Mouse (Mus musculus) spleen, adult 12 weeks (tissue): ENCODE results near the gene Gnas.
"Not testable (repeated sequence)": the region's sequence is repeated elsewhere in the genome, so short reads cannot be mapped to it uniquely, and the experiment has no call there.

ENCODE experiments used
- DNase-seq: peaks from one replicate; pipeline ENCODE4 v3.0.0; 2022; ENCODE audit warnings: low spot score

The Gnas gene

DNA sequence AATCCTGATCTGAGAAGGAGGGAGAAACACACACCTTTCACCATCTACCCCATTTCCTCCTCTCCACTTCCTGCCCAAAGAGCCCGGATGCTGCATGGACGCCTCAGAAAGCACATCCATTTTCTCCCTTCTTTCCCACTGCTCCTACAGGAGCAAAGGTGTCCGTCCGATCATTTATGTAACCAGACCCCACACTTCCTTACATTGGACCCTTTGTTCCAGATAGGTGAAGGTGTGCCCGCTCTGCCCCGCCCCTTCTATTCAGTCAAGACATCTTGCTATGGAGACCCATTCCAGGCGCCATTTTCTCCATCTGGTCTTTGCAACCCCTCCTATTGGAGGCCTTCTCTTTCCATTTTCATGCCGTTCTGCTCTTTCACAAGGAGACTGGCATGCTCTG is 10.3 kb downstream of the Gnas start:
- no peak for DNase-seq

DNA sequence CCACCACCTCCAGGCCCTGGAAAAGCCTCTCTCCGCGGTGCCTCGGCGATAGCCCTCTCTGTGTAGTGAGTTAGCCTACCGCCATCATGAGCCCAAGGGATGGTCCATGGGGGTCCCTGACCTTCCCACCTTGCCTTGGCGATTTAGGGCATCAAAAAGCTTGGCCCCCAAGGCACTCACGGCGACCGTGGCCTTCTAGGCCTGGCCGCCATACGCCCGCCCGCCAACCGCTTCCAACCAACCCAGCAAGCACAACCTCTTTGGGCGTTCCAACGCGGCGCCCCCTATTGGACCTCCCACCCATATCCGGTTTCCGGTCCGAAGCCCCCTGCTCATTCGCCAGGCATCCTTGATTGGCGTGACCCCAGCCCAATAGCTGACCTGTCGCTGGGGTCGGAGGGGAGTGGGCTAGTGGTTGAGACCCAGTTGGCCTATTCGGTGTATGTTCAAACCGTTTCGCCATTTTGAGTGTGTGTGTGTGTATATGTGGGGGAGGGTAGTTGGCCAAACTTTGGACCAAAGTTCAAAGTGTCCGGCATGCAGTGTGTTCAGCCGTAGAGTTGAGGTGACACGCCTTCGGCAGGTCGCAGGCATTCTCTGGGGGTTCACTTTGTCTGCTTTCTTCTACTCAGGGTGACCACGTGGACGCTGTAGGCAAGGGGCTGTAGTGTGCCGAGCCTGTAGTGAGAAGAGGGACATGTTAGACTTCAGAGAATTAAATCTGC is 11.2 kb downstream of the Gnas start:
- peak; percentile 45 for DNase-seq

DNA sequence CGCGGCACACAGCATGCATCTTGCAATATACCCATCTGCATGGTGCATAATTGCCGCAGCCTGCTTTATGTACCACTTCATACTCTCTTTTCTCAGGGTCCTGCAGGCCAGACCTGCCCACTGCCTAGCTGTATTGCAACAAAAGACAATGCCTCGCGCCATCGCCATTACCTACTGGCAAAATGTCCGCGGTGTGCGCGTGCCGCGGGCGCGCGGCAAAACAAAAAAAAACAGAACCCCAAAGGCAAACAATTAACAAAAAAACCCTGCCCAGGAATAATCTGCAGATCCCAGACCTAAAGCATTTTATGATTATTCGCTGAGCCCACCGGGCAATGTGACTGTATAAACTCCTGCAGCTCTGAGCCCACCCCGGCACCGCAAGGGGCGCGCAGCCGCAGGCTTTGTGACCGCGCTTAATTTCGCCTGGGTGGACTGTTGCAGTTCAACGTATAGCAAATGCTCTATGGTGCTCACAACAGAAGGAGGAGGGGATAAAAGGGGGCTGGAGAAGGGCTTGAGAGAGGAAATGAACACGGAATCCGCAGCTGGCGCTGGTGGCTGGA is 11.9 kb downstream of the Gnas start:
- no peak for DNase-seq

DNA sequence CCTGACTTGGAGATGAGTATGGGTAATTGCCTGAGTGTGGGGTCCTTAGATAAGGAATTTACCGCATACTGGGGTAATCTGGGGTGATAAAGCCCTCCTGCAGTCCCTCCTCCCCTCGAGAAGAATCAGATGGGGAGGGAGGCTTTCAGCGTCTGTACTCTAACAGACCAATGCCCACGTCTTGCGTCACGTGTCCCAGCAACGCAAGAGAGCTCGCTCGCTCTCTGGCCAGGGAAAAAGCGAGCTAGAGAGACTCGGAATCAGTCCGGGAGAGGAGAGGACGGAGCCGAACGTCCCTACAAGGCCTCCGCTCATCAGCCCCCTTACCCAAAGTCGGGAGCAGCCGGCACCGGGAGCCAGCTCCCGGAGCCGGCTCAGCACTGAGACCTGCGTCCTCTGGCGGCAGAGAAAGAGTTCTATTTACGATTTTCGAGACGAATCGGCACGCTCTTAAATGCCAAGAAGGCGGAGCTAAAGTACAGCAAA is 13.0 kb downstream of the Gnas start:
- no peak for DNase-seq

DNA sequence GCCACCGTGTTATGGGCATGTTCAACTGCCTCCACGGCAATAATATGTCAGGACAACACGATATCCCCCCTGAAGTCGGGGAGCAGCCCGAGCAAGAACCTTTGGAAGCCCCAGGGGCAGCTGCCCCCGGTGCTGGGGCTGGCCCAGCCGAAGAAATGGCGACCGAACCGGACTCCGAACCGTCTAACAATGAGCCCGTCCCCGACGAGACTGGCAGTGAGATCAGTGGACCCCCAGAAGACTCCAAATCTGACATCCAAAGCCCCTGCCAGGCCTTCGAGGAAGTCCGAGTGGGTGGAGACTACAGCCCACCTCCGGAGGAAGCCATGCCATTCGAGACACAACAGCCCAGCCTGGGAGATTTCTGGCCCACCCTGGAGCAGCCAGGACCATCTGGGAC is 13.7 kb downstream of the Gnas start:
- DNase-seq, result no peak

DNA sequence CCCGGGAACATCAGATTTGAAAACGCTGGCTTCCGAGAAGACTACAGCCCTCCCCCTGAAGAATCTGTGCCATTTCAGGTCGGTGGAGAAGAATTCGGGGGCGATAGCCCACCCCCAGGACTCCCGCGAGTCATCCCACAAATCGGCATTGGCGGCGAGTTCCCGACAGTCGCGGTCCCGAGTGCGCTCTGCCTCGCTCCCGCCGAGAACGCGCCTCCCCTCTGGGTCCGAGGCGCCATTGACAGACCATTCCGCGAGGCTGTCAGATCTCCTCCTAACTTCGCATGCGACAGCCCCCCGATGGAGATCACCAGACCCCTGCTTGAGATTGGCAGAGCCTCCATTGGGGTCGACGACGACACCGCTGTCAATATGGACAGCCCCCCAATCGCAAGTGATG is 14.4 kb downstream of the Gnas start:
- DNase-seq, result no peak

DNA sequence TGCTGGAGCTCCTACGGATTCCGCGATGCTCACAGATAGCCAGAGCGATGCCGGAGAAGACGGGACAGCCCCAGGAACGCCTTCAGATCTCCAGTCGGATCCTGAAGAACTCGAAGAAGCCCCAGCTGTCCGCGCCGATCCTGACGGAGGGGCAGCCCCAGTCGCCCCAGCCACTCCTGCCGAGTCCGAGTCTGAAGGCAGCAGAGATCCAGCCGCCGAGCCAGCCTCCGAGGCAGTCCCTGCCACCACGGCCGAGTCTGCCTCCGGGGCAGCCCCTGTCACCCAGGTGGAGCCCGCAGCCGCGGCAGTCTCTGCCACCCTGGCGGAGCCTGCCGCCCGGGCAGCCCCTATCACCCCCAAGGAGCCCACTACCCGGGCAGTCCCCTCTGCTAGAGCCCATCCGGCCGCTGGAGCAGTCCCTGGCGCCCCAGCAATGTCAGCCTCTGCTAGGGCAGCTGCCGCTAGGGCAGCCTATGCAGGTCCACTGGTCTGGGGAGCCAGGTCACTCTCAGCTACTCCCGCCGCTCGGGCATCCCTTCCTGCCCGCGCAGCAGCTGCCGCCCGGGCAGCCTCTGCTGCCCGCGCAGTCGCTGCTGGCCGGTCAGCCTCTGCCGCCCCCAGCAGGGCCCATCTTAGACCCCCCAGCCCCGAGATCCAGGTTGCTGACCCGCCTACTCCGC is 15.1 kb downstream of the Gnas start:
- no peak for DNase-seq

DNA sequence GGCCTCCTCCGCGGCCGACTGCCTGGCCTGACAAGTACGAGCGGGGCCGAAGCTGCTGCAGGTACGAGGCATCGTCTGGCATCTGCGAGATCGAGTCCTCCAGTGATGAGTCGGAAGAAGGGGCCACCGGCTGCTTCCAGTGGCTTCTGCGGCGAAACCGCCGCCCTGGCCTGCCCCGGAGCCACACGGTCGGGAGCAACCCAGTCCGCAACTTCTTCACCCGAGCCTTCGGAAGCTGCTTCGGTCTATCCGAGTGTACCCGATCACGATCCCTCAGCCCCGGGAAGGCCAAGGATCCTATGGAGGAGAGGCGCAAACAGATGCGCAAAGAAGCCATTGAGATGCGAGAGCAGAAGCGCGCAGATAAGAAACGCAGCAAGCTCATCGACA is 15.6 kb downstream of the Gnas start:
- no peak for DNase-seq

DNA sequence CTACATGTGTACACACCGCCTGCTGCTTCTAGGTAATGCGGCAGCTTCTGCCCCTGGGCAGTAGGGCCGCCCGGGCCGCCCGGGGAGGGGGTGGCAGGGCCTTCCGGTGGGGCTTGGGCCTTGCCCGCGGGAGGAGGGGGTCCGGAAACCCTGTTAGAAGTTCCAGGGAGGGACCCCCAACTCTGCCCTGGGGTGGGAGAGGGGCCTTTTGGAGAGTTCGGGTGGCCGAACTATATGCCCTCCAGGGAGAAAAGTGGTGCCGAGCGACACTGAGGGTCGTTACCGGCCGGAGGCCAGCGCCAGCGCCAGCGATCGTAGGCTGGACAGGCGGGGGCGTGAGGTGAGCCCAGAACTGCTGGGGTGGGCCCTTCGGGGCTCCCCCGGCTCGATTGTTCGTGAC is 16.1 kb downstream of the Gnas start:
- no peak for DNase-seq

DNA sequence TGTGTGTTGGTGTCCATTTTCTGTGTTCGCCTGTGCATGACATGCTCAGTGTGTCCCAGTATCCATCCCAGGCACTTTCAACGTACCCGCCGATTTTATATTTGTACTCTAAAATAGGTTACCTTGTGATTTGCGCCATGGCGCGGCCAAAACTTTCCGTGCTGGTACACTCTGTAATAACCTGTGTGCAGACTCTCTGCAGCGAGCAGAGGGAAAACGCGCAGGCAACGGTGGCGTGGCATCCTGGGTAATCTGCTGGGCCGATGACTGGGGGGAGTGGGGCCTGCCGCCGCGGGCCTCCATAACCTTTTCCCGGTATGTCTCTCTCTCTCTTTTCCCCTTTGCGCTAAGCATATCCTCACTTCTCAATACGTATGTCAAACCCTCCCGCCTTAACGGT is 16.5 kb downstream of the Gnas start:
- no peak for DNase-seq

DNA sequence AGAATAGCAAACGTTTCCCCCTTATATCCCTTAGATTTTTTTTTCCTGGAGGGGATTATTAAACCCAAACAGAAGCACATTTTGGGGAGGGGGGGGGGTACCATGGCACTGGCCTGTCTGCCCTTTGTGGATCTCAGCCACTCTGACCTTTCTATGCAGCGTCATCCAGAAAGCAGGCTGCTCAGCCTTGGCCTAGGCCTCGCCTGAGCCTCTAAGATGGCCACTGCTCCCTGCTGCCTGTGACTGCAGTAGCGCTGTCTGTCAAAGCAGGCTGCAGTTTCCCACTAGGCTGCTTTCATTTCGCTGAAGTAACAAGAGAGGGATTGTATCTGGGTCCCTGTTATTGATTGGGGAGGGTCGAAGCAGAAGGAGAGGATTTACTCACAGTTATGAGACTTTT is 18.4 kb downstream of the Gnas start:
- no peak for DNase-seq

DNA sequence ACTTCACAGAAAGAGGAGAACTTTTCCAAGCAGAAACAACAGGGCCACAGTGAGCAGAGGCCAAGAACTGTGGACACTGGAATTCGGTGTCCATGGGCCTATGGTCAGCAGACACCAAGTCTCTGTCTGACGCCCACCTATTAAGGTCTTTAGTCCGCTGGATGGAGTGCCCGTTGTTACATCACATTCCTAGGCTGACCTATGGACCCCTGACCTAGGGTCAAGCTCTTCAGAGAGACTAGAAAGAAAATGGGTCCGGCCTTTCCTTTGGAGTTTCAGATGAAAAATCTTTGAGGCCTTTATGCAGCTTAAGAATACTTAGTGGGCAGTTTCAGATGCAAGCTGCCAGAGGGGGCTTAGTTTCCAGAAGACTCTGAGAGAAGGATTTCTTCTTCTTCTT is 21.5 kb downstream of the Gnas start:
- DNase-seq, result no peak

DNA sequence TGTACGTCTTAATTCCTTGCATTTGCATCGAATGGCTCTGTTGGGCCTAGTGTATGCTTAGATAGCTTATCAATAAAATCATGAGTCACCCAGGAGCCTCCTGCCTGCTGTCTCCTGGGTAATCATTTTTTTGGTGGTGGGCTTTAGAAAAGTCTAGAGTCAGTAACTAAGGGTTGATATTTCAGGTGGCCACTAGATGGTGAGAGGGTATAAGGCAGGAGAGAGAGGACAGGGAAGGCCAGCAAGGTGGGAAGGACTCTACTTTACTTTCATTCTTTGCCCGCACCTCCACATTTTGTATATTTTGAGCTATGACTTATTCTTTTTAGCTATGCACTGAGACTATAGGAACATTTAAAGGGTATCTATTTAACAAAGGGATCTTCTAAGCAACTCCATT is 23.8 kb downstream of the Gnas start:
- DNase-seq, result no peak

DNA sequence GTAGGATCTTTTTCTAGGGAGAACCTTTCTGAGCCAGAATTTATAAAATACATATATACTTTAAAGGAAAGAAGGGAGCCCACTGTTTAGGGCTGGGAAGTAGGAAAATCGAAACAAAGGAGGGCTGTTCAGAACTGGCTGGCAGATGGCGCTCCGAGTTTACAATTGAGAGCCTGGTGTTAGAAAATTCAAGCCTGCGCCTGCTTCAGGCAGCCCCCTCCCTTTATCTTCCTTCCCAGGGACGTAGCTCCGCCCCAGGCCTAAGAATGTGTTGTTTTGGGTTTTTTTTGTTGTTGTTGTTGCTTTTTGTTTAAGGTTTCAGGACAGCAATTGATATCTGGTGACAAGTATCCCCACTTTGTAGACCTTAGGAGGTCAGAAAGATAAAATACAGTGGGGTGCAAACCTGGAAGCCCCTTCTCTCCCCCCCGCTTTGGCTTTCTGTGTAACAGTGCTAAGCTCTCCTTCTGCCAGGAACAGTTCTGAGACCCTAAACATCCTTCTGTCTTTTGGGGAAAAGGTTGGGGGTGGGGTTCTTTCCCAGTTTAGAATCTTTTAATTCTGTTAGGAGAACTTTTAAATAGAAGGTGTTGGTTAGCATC is 26.9 kb downstream of the Gnas start:
- DNase-seq, result no peak

DNA sequence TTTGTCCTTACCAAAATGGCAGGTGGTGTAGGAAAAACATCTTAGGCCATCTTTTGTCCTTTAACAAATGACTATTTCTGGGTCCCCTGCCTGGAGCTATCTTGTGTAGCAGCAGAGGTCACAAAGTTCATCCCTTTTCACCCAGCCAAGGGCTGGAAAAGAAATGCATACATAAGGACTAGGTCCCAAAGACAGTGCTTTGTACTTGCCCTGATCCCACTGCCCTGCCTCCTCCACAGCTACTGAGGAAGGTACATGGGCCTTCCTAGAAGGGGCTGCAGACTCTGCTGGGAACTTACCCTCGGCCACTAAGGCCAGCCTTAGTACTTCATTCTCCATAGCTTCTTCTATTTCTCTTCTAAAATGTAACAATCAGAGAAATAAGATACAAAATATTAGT is 27.5 kb downstream of the Gnas start:
- DNase-seq, result no peak

DNA sequence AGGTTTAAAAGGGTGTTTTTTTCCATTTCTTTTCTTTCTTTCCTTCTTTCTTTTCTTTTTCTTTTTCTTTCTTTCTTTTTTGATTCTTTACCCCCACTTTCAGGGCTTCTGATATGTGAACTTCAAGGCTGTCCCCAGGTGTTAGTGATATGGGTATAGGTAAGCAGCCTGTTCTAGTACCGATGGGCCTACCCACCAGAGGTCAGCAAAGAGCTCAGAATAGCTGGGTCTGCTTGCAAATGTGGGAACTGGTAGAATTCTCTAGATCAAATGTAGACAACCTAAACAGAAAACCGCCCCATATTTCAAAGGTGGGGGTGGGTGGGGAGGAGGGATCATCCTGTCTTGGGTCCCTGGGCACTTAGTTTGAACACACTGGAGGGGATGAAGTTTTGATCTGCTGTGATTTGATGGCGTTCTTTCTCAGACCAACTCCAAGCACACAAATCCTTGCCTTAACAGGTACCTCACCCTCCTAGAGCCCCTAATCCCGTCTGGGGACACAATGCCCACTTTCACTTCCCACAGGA is 28.1 kb downstream of the Gnas start:
- DNase-seq, result peak; percentile 52

DNA sequence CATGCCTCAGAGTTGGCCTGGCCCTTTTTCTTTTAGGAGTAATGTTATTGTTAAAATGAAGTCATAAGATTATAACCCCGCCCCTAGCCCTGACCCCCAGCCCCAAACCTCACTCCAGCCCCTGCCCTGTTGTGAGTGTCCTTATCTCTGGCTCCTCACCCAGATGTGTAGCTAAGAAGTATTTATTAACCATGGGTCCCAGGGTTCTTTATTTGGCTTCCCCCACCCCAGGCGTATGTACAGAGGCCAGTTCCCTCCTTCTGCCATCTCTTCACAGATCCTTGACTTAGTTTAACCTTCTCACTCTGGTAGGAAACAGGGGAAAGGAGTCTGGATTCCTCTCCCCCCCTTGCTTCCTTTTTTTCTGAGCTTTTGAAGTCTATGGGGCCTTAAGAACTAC is 28.5 kb downstream of the Gnas start:
- DNase-seq, result no peak

DNA sequence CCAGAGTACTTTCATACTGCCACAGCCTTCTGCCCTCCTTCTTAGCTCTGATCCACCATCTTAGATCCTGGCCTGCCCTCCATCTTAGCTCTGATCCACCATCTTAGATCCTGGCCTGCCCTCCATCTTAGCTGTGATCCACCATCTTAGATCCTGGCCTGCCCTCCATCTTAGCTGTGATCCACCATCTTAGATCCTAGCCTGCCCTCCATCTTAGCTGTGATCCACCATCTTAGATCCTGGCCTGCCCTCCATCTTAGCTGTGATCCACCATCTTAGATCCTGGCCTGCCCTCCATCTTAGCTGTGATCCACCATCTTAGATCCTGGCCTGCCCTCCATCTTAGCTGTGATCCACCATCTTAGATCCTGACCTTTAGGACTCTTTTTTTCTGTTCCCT is 31.3 kb downstream of the Gnas start:
- not testable (repeated sequence) for DNase-seq

DNA sequence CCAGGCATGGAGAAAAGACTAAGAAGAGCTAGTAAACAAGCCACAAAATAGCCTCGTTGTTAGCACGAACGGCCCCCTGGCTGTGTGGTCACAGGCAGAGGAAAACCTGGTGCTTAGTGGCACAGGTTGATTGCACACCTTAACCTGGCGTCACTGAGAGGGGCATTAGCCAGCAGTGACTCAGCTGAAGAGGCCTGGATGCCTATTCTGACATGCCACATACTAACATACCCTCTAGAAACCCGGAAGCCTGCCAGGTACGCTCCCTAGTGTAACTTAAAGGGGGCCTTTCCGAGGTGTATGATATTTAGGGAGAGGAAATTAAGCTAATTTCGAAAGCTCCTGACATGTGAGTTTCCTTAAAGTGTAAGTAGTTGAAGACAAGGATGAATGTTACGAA is 32.5 kb downstream of the Gnas start:
- DNase-seq, result no peak

DNA sequence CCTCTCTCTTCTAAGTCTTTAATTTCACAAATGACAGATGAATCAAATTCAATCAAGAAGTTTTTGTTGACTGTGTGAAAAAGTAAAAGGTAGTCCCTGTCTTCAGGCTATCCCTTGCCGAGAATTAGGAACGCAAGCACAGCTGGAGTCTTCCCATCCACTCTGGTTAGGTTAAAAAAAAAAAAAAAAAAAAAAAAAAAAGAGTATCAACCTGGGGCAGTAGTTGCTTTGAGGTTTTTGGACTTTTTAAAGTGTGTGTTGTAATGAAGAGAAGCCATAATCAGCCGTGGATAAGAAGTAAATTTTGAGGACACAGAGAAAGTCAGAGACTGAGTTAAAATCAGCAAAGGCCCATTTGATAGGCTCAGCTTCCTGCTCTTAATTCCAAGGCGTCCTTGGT is 41.9 kb downstream of the Gnas start:
- no peak for DNase-seq

DNA sequence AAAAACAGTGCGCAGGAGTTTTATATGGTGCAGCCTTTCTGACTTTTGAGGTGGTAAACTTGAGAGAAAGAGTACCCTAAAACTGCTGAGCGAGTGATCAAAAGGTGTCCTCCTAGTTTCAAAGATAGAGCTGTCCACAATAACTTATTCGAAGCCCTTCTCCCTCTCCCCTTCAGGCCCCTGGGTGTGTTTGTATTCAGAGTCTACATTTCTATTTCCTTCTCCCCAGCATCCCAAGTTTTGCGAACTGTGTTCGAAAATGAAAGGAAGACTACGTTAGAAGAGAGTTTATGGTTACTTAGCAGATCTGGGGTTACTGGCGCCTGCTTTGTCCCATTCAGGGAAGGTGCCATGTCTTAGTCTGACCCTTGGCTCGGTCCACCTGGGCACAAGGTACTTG is 42.4 kb downstream of the Gnas start:
- no peak for DNase-seq

DNA sequence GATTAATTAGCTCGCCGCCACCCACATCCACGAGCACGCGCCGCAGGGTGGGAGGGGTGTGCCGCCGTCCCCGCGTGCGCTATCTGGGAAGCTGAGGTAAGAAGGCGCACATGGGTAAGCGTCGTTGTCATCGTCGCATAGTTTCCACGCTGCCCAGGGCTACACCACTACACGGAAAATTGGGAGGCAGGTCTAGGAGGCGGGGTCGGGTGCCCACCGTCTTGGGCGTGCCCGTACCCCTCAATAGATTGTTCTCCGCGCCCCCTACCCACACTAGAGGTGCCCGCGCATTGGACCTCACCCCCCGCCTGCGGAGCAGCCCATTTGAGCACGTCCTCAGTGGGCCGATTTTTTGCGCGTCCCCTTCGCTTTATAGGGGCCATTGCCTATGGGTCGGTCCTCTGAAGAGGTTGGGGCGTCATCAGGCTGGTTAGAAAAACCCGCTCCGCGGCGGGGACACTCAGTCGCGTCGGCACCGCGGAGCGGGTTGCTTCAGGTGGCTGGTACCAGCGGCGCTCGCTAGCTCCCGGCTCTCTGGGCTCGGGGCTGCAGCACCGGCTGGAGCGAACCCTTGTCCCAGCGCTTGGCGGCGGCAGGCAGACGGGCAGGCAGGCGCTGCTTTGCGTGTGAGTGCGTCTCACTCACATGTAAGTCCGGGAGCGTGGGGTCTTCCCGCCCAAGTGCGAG is 43.3 kb downstream of the Gnas start:
- peak; percentile 67 for DNase-seq
